Mouse (Mus musculus): ENCODE measurements around the gene Cacna1s. TPM values are rescaled to one million over a fixed set of nuclear protein-coding genes. Genes with fewer than 3 reads are reported as not detected.

Gene Cacna1s
- 100 to 1,000 TPM; 330 to 336 TPM for total RNA-seq (2021)
- long read RNA-seq, experiment 1, full-length matches to known transcripts = 101 of 192 reads
- long read RNA-seq, experiment 1, partial matches to known transcripts = 78 of 192 reads
- long read RNA-seq, experiment 1, other reads (novel, unspliced or antisense) = 13 of 192 reads
- long read RNA-seq, experiment 2, full-length matches to known transcripts = 200 of 347 reads
- long read RNA-seq, experiment 2, partial matches to known transcripts = 112 of 347 reads
- long read RNA-seq, experiment 2, other reads (novel, unspliced or antisense) = 35 of 347 reads

DNA sequence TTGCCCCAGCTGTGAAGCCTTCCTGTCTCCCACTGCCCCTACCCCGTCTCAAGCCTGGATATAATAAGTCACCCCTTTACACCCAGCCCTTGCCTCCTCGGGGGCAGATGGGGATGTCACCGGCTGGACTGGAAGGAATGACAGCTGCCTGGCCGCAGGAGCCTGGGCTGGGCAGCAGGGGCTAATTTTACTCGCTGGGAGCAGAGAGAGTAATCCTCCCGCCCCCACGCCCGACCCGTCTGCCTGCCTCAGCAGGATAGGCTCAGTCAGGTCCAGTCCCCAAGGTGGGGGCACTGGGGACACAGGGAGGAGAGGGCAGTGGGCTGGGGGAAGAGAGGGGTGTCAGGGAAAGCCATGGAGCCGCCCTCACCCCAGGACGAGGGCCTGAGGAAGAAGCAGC lies at the start of gene Cacna1s:
TSS of gene Cacna1s (plus strand) at position 204 of the 400 bp plus-strand sequence.
- peak in 1 of 2 experiments; percentile 47 for DNase-seq (ENCODE audit: low spot score in 2 of 2)

DNA sequence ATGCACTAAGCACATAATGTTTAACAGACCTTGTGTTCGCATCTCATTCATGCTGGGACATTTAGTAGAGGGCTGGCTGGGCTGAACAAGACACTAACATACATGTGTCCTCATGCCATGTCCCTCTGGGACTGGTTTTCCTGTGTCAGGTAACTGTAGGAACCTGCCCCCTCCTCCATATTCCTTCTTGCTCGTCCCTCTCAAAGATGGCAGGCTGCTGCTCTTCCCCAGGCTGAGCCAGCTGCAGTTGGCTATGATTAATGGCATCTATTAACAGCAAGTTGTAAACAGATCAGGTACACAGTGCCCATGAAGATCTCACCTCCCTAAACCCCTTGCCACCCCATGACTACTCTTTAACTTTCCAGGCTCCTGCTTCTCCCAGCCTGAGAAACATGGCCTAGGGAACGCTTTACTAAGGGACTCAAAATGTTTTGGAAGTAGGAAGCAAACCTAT lies 46.2 kb upstream of the Cacna1s start, which contains the start of gene Igfn1:
TSS of gene Igfn1 (minus strand) at position 51 of the 457 bp plus-strand sequence.
- DNase-seq (ENCODE audit: low spot score in 2 of 2) = no peak

DNA sequence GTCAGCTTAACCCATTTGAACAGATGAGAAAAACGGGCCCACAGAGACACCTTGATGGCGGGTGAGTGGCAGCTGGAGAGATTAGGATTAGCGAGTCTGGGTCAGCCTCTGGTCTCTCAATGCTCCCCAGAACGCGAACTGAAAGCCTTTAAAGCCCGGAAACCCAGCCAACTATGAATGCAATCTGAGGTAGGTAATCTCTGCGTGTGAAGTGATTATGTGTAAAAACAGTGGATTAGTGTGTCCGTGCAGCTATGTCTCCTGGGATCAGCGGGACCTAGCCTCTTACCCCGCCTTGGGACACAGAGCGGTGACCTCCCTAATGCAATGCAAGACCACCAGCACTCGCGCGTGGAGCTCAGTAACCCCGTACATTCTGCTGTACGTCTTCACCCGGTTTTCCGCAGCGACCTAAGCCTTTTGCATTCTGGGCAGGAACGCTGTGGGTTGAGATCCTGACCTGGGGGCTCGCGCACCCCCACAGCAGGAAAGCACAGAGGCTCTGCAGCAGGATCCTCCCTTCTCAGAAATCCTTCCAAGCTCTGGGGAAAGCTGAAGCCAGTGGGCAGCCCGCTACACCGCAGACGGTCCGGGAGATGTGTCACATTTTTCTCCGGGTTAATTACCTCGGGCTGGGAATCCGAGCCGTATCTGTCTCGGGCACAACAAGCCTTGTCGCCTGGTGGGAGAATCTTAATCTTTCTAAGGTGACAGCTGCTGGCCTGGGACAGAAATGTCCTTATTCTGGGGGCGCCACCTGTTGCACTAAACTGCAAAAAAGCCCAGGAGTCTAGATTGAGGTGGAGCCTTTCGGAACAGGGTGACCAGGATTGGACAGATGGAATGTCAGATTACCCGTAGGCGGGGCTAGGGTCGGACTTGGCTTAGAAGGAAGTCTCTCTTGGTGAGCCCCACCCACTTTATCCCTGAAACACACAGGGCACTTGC lies 45.1 kb upstream of the Cacna1s start, which contains the start of gene Tmem9:
TSS of gene Tmem9 (plus strand) at position 940 of the 948 bp plus-strand sequence.
- DNase-seq (ENCODE audit: low spot score in 2 of 2) = peak; percentile 37 to 79

DNA sequence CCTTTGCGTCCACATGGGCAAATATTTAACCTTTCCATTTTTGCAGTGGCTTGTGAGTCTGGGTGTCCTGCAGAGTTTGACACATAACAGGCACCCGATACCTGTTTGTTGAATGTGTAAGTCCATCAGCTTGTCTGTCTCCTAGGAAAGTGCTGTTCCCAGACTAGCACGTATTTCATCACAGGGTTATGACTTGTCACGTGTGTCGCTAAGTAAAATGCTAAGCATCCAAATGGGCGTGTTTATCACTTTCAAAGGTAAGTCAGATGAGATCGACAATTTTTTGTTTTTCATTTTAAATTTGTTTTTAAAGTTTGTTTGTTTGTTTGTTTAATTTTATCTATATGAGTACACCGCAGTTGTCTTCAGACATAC lies 44.4 kb upstream of the Cacna1s start:
- no peak for DNase-seq (ENCODE audit: low spot score in 2 of 2)

DNA sequence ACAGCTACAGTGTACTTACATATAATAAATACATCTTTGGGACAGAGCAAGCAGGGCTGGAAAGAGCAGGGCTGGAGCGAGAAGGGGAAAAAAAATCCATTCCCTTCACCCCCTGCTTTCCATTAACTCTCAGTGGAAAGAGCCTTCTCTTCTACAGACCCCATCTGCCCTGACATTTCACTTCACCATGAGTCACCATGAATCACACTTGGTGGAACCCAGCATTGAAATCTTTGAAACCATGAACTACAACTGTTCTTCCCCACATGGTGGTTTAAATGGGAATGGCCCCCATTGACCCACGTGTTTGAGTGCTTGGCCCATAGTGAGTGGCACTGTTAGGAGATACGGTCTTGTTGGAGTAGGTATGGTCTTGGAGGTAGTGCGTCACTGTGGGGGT lies 42.3 kb upstream of the Cacna1s start:
- no peak for DNase-seq (ENCODE audit: low spot score in 2 of 2)

DNA sequence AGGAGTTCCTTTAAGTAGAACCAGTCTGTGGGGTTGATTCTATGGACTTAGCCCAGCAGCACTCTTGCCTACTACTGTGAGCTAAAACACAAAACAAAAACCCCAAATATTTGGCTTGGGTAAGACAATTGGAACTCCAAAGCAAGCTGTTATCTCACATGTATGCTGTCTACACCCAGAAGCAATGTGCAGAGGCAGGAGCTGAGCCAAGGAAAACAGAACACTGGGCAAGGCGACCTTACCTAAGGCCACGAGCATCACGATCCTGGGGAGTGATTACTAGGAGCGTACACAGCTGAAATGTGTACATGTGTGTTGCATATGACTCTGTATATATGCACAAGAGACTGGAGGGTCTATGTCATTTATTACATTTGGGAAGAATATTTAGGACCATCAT lies 39.0 kb upstream of the Cacna1s start:
- DNase-seq (ENCODE audit: low spot score in 2 of 2) = no peak

DNA sequence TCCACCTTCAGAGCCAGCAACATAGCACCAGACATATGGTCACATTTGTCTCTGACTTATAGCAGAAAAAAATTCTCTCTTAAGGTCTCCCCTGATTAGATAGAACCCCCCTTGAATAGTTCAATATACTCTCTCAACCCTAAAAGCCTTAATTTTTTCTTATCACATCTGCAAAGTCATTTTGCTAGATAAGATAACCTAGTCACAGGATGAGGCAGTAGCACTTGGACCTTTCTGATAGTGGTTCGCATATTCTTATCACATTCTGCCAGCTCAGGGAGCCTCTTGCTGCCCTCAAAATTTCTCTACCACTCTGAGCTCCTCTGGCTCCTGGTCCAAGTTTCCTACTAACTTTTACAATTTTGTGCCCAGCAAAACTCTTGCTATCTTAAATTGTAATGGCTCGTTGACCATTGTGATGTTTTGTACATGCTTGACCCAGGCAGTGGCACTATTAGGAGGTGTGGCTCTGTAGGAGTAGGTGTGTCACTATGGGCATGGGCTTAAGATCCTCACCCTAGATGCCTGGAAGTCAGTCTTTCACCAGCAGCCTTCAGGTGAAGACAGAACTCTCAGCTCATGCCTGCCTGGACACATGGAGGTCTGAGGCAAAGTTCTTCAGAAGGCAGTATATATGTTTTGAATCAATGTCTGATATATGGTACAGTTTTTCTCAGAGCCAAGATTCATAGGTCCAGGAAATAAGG lies 37.6 kb upstream of the Cacna1s start:
- DNase-seq (ENCODE audit: low spot score in 2 of 2) = no peak

DNA sequence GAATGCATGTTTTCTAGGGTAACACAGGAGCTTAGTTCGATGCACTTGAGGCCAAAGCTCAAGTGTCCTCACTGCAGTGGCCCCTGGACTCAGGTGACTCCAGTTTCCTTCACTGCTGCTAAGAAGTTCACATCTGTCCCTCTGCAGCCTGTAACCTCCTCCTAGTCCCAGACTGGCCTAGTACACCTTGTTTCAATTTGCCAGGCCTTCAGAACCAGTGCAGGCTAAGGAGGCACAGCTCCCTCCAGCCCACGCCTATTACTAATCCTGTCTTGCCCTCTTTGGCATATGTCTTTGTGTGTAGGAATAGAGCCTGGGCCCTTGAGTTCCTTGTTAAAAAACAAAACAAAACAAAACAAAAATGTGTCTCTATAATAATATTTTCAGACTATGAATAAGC lies 35.2 kb upstream of the Cacna1s start:
- DNase-seq (ENCODE audit: low spot score in 2 of 2) = no peak

DNA sequence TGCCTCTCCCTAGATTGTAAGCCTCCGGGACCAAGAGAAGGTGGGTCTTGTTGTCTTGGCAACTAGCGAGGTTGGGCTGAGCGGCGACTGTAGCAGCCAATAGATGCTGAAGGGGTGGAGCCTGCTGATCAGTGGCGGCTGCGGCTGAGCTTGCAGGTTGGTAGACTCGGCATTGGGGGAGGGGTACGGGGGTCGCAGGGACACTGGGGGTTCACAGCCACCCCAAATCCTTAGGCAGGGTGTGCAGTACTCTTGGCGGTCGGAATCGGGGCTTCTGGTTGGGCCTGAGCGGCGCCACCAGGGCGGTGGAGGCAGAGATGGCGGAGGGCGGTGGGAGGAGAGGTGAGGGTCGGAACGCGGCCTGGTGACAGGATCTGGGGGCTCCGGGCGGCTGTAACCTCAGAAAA lies 34.6 kb upstream of the Cacna1s start:
- peak; percentile 76 to 91 for DNase-seq (ENCODE audit: low spot score in 2 of 2)

DNA sequence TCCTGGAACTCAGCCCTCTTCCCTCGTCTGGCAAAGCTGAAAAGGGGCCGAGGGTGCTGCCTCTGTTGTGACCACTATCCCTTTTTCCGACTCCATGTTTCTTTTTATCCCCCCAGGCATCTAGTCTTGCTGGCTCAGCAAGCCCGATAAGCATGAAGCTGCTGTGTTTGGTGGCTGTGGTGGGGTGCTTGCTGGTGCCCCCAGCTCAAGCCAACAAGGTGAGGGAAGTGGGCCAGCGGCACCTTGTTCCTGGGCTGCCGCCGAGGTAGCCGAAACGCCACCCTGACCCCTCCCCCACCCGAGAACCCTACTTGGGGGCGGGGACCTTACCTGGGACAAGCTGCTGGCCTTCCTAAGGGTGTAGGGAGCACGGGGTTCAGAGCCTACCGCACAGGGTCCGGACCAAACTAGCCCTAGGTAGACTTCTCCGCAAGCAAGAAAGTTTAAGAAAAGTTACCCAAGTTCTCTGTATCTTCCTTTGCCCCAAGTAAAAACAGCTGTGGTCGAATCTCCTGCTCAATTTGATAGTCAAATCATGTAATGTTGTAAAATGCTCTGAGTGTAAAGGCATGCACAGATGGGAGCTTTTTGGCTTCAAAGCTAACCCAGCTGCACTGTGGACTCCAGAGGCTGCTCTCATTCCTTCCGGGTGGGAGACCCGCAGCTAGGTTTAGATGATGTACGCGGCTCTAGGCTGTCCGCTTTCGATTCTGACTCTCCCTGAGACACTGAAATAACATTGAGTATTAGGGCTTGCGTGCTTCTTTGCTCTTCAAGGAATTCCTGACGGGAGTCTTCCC lies 34.0 kb upstream of the Cacna1s start:
- peak in 1 of 2 experiments; percentile 31 for DNase-seq (ENCODE audit: low spot score in 2 of 2)

DNA sequence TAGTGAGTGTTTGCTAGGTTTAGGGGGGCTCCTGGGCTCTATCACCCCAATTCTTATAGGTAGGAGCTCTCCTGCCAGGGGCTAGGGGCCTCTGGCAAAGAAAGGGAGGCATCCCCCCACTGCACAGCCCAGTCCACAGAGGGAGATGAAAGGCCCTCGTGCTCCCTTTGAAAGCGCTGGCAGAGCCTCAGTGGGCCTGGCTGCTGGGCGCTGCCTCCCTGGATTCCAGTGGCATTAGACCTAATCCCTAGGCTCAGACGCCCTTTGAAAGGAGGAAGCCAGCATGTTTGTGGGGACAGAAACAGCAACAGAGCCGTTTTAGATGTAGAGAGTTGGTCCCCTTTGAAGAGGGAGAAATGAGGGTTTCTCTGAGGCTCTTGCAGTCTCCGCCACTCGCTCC lies 22.3 kb upstream of the Cacna1s start:
- DNase-seq (ENCODE audit: low spot score in 2 of 2) = no peak

DNA sequence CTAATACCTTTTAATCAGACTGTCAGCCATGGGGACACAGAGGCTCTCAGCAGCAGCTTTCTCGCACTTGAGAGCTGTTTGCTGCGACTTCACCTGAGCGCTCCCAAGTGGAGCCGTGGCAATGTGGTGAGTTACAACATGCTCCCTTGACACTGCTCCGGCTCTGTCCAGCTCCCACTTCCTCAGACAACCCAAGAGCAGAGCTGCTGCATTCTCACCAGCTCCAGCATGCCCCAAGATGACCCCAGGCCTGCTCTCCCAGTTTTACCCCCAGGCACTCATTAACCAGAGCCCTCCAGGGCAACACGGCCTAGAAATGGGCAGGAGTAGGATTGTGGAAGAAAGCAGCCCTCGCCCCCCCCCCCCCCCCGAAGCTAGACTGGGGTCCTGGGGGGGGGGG lies 20.9 kb upstream of the Cacna1s start:
- no peak for DNase-seq (ENCODE audit: low spot score in 2 of 2)

DNA sequence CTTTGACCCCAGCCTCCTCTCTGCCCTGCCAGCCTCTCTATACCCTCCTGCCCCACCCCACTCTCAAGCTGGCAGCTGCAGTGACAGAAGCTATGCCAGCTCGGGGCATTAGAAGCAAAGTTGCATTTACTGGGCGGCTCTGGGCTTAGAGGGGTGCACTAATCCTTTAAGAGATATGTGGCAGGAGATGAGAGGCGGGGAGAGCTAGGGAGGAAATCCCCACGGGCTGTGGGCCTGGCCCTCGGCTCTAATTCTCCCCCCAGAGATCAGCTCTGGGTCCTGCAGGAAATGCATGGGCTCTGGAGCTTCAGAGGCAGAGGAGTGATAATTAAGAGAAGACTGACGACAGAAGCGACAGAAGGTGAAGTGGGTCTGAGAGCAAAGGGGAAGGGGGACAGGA lies 19.6 kb upstream of the Cacna1s start:
- no peak for DNase-seq (ENCODE audit: low spot score in 2 of 2)

DNA sequence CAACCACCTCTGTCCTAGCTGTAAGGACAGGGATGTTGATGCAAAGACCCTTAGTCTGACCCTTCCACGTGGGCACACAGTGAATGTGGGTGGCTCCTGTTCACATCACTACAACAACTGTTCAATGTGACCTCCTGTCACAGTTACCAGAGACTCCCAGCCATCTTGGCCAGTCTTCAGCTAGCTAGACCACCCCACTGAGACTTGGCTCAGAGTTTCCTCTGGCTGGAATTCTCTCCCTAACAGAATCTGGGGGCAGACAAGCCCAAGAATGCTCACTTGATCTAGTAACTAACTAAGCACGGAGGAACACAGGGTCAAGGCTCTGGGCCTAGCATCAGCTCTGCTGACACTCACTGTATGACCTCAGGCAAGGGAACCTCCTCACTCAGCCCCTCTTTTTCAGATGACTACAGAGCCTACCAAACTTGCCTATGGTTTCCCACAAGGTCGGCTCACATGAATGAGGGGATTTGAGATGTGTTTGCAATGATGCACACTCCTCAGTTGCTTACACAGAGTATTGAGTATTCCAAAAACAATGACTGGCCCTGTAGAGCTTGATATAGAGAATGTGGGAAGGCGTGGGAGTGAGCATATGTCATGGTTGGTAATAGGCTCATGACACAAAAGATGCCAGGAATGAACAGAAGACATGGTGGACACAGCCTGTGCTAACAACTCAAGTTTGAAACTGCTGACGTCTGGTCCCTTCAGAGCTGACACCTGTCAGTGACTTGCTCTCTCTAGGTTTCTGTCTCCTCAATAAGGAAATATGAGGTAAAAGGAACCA lies 13.6 kb upstream of the Cacna1s start:
- no peak for DNase-seq (ENCODE audit: low spot score in 2 of 2)

DNA sequence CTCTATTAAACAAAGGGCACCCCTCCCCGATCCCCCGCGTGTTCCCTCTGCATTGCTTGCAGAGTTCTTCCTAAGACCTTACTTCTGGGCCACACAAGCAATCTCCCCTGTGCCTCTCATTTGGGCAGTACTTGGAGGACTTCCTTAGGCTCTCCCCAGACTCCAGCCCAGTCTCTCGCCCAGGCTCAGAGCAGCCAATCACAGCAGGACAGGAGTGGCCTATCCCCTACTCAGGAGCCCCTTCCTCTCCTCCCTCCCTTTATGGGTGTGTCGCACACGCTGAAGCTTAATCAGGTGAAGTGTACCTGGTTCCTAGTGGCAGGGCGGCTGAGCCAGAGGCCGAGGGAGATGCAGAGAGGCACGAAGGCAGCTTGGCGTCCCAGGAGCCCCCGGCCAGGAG lies 12.1 kb upstream of the Cacna1s start:
- no peak for DNase-seq (ENCODE audit: low spot score in 2 of 2)

DNA sequence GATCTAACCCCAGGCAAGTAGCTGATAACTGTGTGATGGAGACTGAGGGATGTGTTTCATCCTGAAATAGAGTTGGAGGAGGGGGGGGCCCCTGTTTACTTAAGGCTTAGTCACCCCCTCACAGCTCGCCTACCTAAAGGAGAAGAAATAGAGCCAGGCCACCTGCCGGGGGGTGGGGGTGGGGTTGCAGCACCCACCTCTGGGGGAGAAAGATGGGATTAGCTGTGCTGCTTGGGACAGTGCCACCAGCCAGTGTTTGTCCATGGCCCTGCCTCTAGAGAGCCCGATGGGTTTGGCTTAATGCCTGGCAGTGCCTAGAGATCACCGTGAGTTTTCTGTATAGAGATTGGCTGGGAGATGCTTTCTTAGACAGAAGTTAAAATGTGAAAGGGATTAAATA lies 11.7 kb upstream of the Cacna1s start:
- DNase-seq (ENCODE audit: low spot score in 2 of 2) = no peak

DNA sequence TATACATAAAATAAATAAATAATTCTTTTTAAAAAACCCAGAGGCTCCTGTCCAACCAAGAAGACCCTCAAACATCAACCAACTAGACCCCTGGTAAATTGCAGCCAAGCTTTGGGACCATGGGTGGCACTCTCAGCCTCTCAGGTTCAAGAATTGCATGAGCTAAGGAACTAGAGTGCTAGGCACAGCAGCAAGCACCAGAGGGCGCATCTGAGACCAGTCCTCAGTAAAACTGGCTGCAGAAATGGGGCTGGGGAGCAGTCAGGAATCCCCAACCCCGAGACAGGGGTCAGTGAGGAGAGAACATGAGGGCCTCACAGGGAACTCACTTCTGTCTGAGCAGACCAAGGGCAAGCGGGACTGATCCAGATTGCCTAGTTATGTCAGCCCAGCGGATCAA lies 6.8 kb upstream of the Cacna1s start:
- DNase-seq (ENCODE audit: low spot score in 2 of 2) = peak in 1 of 2 experiments; percentile 43

DNA sequence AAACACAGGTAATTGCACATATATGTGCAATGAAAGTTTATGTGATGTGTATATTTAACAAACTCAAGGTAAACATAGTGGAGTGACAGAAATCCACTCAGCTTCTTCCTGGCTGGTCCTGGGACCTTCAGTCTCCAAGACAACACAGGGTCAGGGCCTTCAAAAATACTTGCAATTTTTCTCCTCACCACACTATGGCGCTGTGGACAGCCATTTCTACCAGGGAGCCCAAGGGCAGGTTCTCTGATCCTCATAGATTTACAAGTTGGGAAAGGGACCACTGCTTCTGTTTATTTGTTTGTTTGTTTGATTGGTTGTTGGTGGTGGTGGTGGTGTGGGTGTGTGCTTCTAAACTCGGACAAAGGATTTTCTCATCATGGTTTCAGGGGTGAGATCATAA lies 5.1 kb upstream of the Cacna1s start:
- DNase-seq (ENCODE audit: low spot score in 2 of 2) = no peak

DNA sequence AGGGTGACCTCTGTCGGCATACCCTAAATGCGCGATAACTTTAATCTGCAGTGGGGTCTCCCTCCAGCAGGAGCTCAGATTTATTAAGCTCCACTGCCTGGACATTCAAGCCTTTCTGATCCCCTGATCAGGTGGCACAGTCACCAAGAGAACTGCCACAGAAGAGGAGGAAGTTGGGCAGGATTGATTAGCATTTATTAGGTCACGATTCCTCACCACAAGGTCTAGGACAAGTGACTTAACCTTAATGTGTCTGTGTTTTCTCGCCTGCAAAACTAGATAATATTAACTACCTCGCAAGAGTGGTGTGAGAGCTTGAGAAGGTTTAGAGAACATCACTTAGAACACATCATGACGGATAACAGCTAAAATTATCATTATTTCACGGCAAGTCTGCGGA lies 4.7 kb upstream of the Cacna1s start:
- DNase-seq (ENCODE audit: low spot score in 2 of 2) = no peak

Measured in gastrocnemius, postnatal 4 days (tissue).